8 mouse cellular contexts compared by ENCODE assay signal in the genomic region with DNA sequence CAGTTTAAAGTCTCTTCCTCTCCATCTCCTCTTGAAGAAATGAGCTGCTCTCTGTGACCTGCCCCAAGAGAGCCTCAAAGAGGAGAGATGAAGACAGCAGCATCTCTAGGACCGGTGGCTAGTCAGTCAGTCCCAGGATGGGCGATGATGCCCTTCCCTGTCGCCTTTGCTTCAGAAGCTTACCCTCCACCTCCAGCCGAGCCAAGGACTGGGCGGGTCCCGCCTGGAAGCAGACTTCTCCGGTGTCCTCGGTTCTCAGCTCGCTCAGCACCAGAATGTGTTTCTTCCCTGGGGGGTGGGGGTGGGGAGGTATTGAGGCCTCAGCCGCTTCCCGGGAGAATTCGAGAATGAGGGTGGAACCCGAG. TPM values are rescaled to one million over a fixed set of nuclear protein-coding genes. Genes with fewer than 3 reads are reported as not detected.
DNase-seq lines count a peak whose midpoint lies in the region; ATAC-seq and TF ChIP-seq lines count a peak whose summit lies in the region.

No protein-coding gene starts in this region.

- peaks cover 78% of the 10 kb centered on the region for H3K27me3 ChIP-seq in heart, embryonic 13.5 days (replicated peaks)
- H3K27me3 ChIP-seq in E14TG2a.4 (ENCODE audit: insufficient read depth, low read length), result peaks cover 95% of the 10 kb centered on the region
- peaks cover 33% of the 10 kb centered on the region for H3K27me3 ChIP-seq in forebrain, embryonic 14.5 days (replicated peaks; ENCODE audit: control insufficient read depth, insufficient read depth, low read length)
- H3K27me3 ChIP-seq in liver, embryonic 16.5 days (ENCODE audit: control insufficient read depth, insufficient read depth, low read depth, low read length), result peaks cover 66% of the 10 kb centered on the region

- H3K4me3 ChIP-seq in heart, embryonic 13.5 days, result peak overlapping the region; percentile 52
- peak overlapping the region; percentile 88 for H3K4me3 ChIP-seq in E14TG2a.4 (replicated peaks; ENCODE audit: low read length)
- H3K4me3 ChIP-seq in forebrain, embryonic 14.5 days (ENCODE audit: low read depth, low read length), result peak overlapping the region; percentile 41
- H3K4me3 ChIP-seq in liver, embryonic 16.5 days (ENCODE audit: low read depth, low read length), result peak overlapping the region; percentile 55

- no peak overlapping the region for H3K9ac ChIP-seq in heart, embryonic 13.5 days
- H3K9ac ChIP-seq in forebrain, embryonic 14.5 days (ENCODE audit: low read length), result peak overlapping the region; percentile 55
- no peak overlapping the region for H3K9ac ChIP-seq in liver, embryonic 16.5 days (ENCODE audit: low read depth, low read length)

- peak overlapping the region; percentile 71 for H3K4me2 ChIP-seq in heart, embryonic 13.5 days
- H3K4me2 ChIP-seq in forebrain, embryonic 14.5 days (ENCODE audit: low read length), result peak overlapping the region; percentile 87
- H3K4me2 ChIP-seq in liver, embryonic 16.5 days (ENCODE audit: low read depth, low read length), result peak overlapping the region; percentile 61

- H3K36me3 ChIP-seq in heart, embryonic 13.5 days, result peaks cover 60% of the 10 kb centered on the region
- no peaks in the 10 kb centered on the region; the same call in 1 of the 2 replicates for H3K36me3 ChIP-seq in E14TG2a.4 (ENCODE audit: insufficient read depth, low read length)
- peaks cover 32% of the 10 kb centered on the region for H3K36me3 ChIP-seq in forebrain, embryonic 14.5 days (ENCODE audit: control insufficient read depth, insufficient read depth, low read length)
- no peaks in the 10 kb centered on the region for H3K36me3 ChIP-seq in liver, embryonic 16.5 days (ENCODE audit: control insufficient read depth, insufficient read depth)

- H3K4me1 ChIP-seq in heart, embryonic 13.5 days, result peaks cover 21% of the 10 kb centered on the region
- peaks cover 66% of the 10 kb centered on the region for H3K4me1 ChIP-seq in E14TG2a.4 (replicated peaks; ENCODE audit: low read depth, low read length)
- peaks cover 3% of the 10 kb centered on the region; the same call in 1 of the 2 replicates for H3K4me1 ChIP-seq in forebrain, embryonic 14.5 days (ENCODE audit: control insufficient read depth, insufficient read depth, low read length)
- H3K4me1 ChIP-seq in liver, embryonic 16.5 days (ENCODE audit: control insufficient read depth, low read depth, low read length), result no peaks in the 10 kb centered on the region; the same call in 1 of the 2 replicates

- ATAC-seq in heart, embryonic 13.5 days (ENCODE audit: extremely low read depth, insufficient number of reproducible peaks, low FRiP score, low TSS enrichment), result no peak
- peak; percentile 14 for ATAC-seq in forebrain, embryonic 14.5 days
- no peak for ATAC-seq in liver, embryonic 16.5 days (ENCODE audit: low read depth)

- intact Hi-C loops in left cerebral cortex, postnatal 25 days (cut with DNase I), result no loop called here

- H3K27ac ChIP-seq in heart, embryonic 13.5 days (replicated peaks), result no peak overlapping the region
- no peak overlapping the region for H3K27ac ChIP-seq in forebrain, embryonic 14.5 days (ENCODE audit: low read depth, low read length)
- H3K27ac ChIP-seq in liver, embryonic 16.5 days (ENCODE audit: low read length), result no peak overlapping the region

- no peaks in the 10 kb centered on the region for H3K9me3 ChIP-seq in heart, embryonic 13.5 days
- H3K9me3 ChIP-seq in E14TG2a.4 (ENCODE audit: low read length), result no peaks in the 10 kb centered on the region
- H3K9me3 ChIP-seq in forebrain, embryonic 14.5 days (replicated peaks; ENCODE audit: control insufficient read depth, low read length), result no peaks in the 10 kb centered on the region
- no peaks in the 10 kb centered on the region for H3K9me3 ChIP-seq in liver, embryonic 16.5 days (replicated peaks; ENCODE audit: control insufficient read depth, low read length)

- no peak for DNase-seq in heart, postnatal 4 days
- no peak for DNase-seq in forebrain, embryonic 14.5 days (ENCODE audit: low spot score)
- DNase-seq in ovary, postnatal 14 days (ENCODE audit: low spot score), result no peak
- no peak for DNase-seq in adrenal gland, postnatal 25 days
- no peak for DNase-seq in left cerebral cortex, postnatal 25 days (ENCODE audit: low spot score in 2 of 2)

- 13% methylated on average over 13 of the region's 13 CpGs for WGBS in heart, embryonic 13.5 days
- 0% methylated on average over 13 of the region's 13 CpGs for whole genome bisulfite sequencing in forebrain, embryonic 14.5 days
- WGBS in liver, embryonic 16.5 days (ENCODE audit: insufficient replicate concordance), result 4% methylated on average over 13 of the region's 13 CpGs

- no peak for TF ChIP-seq CTCF in E14TG2a.4 (conservative IDR thresholded peaks at IDR 0.05; ENCODE audit: low read length)

RNA-seq across cellular contexts. Expression of a gene that starts 7.7 kb away (rescaled TPM):
- polyA plus RNA-seq in heart, embryonic 13.5 days (2015; fragmentation: Nextera tagmentation; extraction: Ambion mirVana), result 0.43 and 0.49 TPM in 2 replicates
- total RNA-seq in heart, postnatal 4 days (2021), result 1 to 10 TPM in 1 of 2 experiments, under 1 TPM in 1; 0.55 to 1.1 TPM
- polyA plus RNA-seq in forebrain, embryonic 14.5 days (2014; fragmentation: Nextera tagmentation; extraction: Ambion mirVana), result 41.3 and 50.4 TPM in 2 replicates
- 0.06 and 0.07 TPM in 2 replicates for polyA plus RNA-seq in liver, embryonic 16.5 days (2015; fragmentation: Nextera tagmentation; extraction: Ambion mirVana)
- total RNA-seq in adrenal gland, postnatal 25 days (2021), result 2.8 and 4.1 TPM in 2 replicates
- total RNA-seq in left cerebral cortex, postnatal 25 days (2021), result 100 to 1,000 TPM in 1 of 2 experiments, 10 to 100 TPM in 1; 92.9 to 111 TPM

RNA-seq across cellular contexts. Expression of a gene that starts 7.9 kb away (rescaled TPM):
- 26.0 and 28.6 TPM in 2 replicates for polyA plus RNA-seq in heart, embryonic 13.5 days (2015; fragmentation: Nextera tagmentation; extraction: Ambion mirVana)
- total RNA-seq in heart, postnatal 4 days (2021), result 10 to 100 TPM; 38.0 to 38.7 TPM
- 21.6 and 24.2 TPM in 2 replicates for polyA plus RNA-seq in forebrain, embryonic 14.5 days (2014; fragmentation: Nextera tagmentation; extraction: Ambion mirVana)
- 2.6 and 3.1 TPM in 2 replicates for polyA plus RNA-seq in liver, embryonic 16.5 days (2015; fragmentation: Nextera tagmentation; extraction: Ambion mirVana)
- 46.9 and 50.1 TPM in 2 replicates for total RNA-seq in adrenal gland, postnatal 25 days (2021)
- 10 to 100 TPM; 82.1 to 82.4 TPM for total RNA-seq in left cerebral cortex, postnatal 25 days (2021)

RNA-seq across cellular contexts. Expression of a gene that starts 19.2 kb away (rescaled TPM):
- 91.0 and 93.0 TPM in 2 replicates for polyA plus RNA-seq in heart, embryonic 13.5 days (2015; fragmentation: Nextera tagmentation; extraction: Ambion mirVana)
- total RNA-seq in heart, postnatal 4 days (2021), result 100 to 1,000 TPM; 196 to 210 TPM
- 17.0 and 17.7 TPM in 2 replicates for polyA plus RNA-seq in forebrain, embryonic 14.5 days (2014; fragmentation: Nextera tagmentation; extraction: Ambion mirVana)
- polyA plus RNA-seq in liver, embryonic 16.5 days (2015; fragmentation: Nextera tagmentation; extraction: Ambion mirVana), result 4.0 and 6.3 TPM in 2 replicates
- total RNA-seq in adrenal gland, postnatal 25 days (2021), result 83.1 and 107 TPM in 2 replicates
- total RNA-seq in left cerebral cortex, postnatal 25 days (2021), result 10 to 100 TPM; 28.6 to 29.0 TPM

RNA-seq across cellular contexts. Expression of a gene that starts 19.9 kb away (rescaled TPM):
- 5.5 and 6.0 TPM in 2 replicates for polyA plus RNA-seq in heart, embryonic 13.5 days (2015; fragmentation: Nextera tagmentation; extraction: Ambion mirVana)
- total RNA-seq in heart, postnatal 4 days (2021), result 10 to 100 TPM in 1 of 2 experiments, 1 to 10 TPM in 1; 10.0 to 10.3 TPM
- 4.9 and 6.3 TPM in 2 replicates for polyA plus RNA-seq in forebrain, embryonic 14.5 days (2014; fragmentation: Nextera tagmentation; extraction: Ambion mirVana)
- polyA plus RNA-seq in liver, embryonic 16.5 days (2015; fragmentation: Nextera tagmentation; extraction: Ambion mirVana), result 0.63 and 0.90 TPM in 2 replicates
- 42.4 and 44.1 TPM in 2 replicates for total RNA-seq in adrenal gland, postnatal 25 days (2021)
- 10 to 100 TPM; 23.2 to 26.9 TPM for total RNA-seq in left cerebral cortex, postnatal 25 days (2021)

RNA-seq across cellular contexts. Expression of a gene that starts 34.3 kb away (rescaled TPM):
- 11.3 and 12.6 TPM in 2 replicates for polyA plus RNA-seq in heart, embryonic 13.5 days (2015; fragmentation: Nextera tagmentation; extraction: Ambion mirVana)
- total RNA-seq in heart, postnatal 4 days (2021), result 10 to 100 TPM; 15.7 to 16.7 TPM
- polyA plus RNA-seq in forebrain, embryonic 14.5 days (2014; fragmentation: Nextera tagmentation; extraction: Ambion mirVana), result 8.7 and 10.7 TPM in 2 replicates
- 4.9 and 5.7 TPM in 2 replicates for polyA plus RNA-seq in liver, embryonic 16.5 days (2015; fragmentation: Nextera tagmentation; extraction: Ambion mirVana)
- 19.2 and 35.4 TPM in 2 replicates for total RNA-seq in adrenal gland, postnatal 25 days (2021)
- total RNA-seq in left cerebral cortex, postnatal 25 days (2021), result 10 to 100 TPM; 35.3 to 36.7 TPM

Comparison
In these comparisons a context has a peak if more than half of its experiments do, and no peak if none do; other contexts are left out.
1. RNA of a gene that starts 7.7 kb away (total RNA-seq): 92.9 to 111 TPM in left cerebral cortex, postnatal 25 days; 2.8 to 4.1 TPM in adrenal gland, postnatal 25 days and 0.55 to 1.1 TPM in heart, postnatal 4 days; every median in the first group is over 10 times any median in the second.
2. Peak in every context shown above with its lines, with median percentiles within 50 percentile points of each other: H3K4me2 ChIP-seq and H3K4me3 ChIP-seq.